Mouse (Mus musculus) liver, postnatal 0 days (tissue): ENCODE results near the gene Rhof.

Experiments used
- CTCF ChIP-seq: sonication (generic); IDR thresholded peaks from 2 replicates; pipeline ENCODE4 v1.5.1; 2016; ENCODE audit warnings: antibody characterized with exemption, low read depth
- EP300 ChIP-seq: IDR thresholded peaks from 2 replicates; pipeline ENCODE4 v1.6.1; 2016; ENCODE audit warnings: antibody characterized with exemption, low read depth, mild to moderate bottlenecking

DNA sequence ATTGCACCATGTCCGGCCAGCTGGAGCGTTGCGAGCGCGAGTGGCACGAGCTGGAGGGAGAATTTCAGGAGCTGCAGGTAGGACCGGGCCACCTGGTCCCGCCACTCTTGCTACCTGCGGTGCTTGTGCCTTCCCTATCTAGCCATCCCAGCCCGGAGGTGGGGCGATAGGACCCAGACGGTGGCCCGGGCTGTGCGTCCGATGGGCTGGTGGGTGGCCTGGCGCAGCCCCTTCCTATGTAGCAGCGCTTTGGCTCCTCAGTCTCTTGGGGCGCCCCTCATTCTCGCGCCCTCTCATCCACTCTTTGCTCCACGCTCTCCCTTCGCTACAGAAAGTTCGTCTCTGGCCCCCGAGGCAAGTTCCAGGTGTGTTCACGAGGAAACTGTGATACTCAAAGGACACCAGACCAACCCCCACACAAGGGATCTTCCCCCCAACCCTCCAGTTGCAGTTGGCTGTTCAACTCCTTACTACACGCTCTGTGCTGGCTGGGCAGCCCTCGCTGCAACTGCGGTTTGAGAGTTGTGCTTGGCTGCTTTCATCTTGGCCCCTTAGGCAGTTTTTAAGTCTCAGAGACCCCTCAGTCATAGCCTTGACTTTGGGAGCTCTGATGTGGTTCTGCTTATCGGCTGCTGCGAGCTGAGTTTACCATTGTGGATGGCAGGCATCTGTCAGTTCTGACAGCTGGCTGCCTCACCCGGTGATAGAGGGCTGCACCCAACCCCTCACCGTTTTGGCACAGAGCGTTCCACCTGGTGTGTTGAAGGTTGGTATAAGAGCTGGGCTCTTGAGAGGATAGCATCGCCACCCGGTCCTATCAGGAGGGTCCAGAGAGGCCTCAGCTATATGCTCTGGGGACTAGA is 55.8 kb downstream of the Rhof start:
- TF ChIP-seq CTCF (no peak), EP300 (peak; percentile 83)
